Mouse (Mus musculus): ENCODE results near the gene Dnah5. TPM values are rescaled to one million over a fixed set of nuclear protein-coding genes. Genes with fewer than 3 reads are reported as not detected.

Dnah5 gene
- total and polyA plus RNA-seq, 3 experiments: 0.03 to 0.18 TPM; not detected in 1

GRCm38 (mm10) chr15:28310516-28310915 lies 107.0 kb downstream of the Dnah5 start:
- TF ChIP-seq EP300 (IDR thresholded peaks at IDR 0.05; ENCODE audit: insufficient read depth, low read depth, low read length) (no peak), CTCF (IDR thresholded peaks at IDR 0.05) (no peak), POLR2A (IDR thresholded peaks at IDR 0.05; ENCODE audit: insufficient read depth, low read depth, low read length) (no peak)
- no peaks in the 10 kb centered on the region for H3K79me2 ChIP-seq (replicated peaks; ENCODE audit: control insufficient read depth, insufficient read depth, low read length)
- whole genome bisulfite sequencing: 43% methylated on average over 4 of the region's 4 CpGs
- no peak overlapping the region for H3K9ac ChIP-seq (ENCODE audit: low read depth, low read length)
- DNase-seq: no peak
- H3K27ac ChIP-seq: no peak overlapping the region
- intact Hi-C loops (cut with DNase I): no loop called here
- H3K27me3 ChIP-seq (ENCODE audit: control insufficient read depth, insufficient read depth, low read length): no peaks in the 10 kb centered on the region
- H3K4me3 ChIP-seq: no peak overlapping the region
- H3K4me1 ChIP-seq (ENCODE audit: control insufficient read depth, insufficient read depth, low read length): no peaks in the 10 kb centered on the region
- no peaks in the 10 kb centered on the region for H3K36me3 ChIP-seq (ENCODE audit: control insufficient read depth, insufficient read depth, low read length)

GRCm38 (mm10) chr15:28313451-28313850 lies 109.9 kb downstream of the Dnah5 start:
- H3K27me3 ChIP-seq (ENCODE audit: control insufficient read depth, insufficient read depth, low read length): no peaks in the 10 kb centered on the region
- H3K36me3 ChIP-seq (ENCODE audit: control insufficient read depth, insufficient read depth, low read length): no peaks in the 10 kb centered on the region
- H3K79me2 ChIP-seq (replicated peaks; ENCODE audit: control insufficient read depth, insufficient read depth, low read length): no peaks in the 10 kb centered on the region
- H3K27ac ChIP-seq: no peak overlapping the region
- H3K9ac ChIP-seq (ENCODE audit: low read depth, low read length): no peak overlapping the region
- WGBS: 71% methylated on average over 14 of the region's 14 CpGs
- H3K4me3 ChIP-seq: no peak overlapping the region
- no peak for TF ChIP-seq EP300 (IDR thresholded peaks at IDR 0.05; ENCODE audit: insufficient read depth, low read depth, low read length)
- TF ChIP-seq CTCF (IDR thresholded peaks at IDR 0.05): no peak
- TF ChIP-seq POLR2A (IDR thresholded peaks at IDR 0.05; ENCODE audit: insufficient read depth, low read depth, low read length): no peak
- no peaks in the 10 kb centered on the region for H3K4me1 ChIP-seq (ENCODE audit: control insufficient read depth, insufficient read depth, low read length)
- intact Hi-C loops (cut with DNase I): no loop called here
- DNase-seq: no peak

GRCm38 (mm10) chr15:28315812-28316528 lies 112.4 kb downstream of the Dnah5 start:
- H3K9ac ChIP-seq (ENCODE audit: low read depth, low read length): no peak overlapping the region
- no peak for DNase-seq
- WGBS: 28% methylated on average over 6 of the region's 6 CpGs
- no peak overlapping the region for H3K4me3 ChIP-seq
- H3K27ac ChIP-seq: no peak overlapping the region
- H3K4me1 ChIP-seq (ENCODE audit: control insufficient read depth, insufficient read depth, low read length): no peaks in the 10 kb centered on the region
- H3K79me2 ChIP-seq (replicated peaks; ENCODE audit: control insufficient read depth, insufficient read depth, low read length): no peaks in the 10 kb centered on the region
- H3K36me3 ChIP-seq (ENCODE audit: control insufficient read depth, insufficient read depth, low read length): no peaks in the 10 kb centered on the region
- TF ChIP-seq CTCF (IDR thresholded peaks at IDR 0.05): peak; percentile 81
- no peak for TF ChIP-seq EP300 (IDR thresholded peaks at IDR 0.05; ENCODE audit: insufficient read depth, low read depth, low read length)
- no peaks in the 10 kb centered on the region for H3K27me3 ChIP-seq (ENCODE audit: control insufficient read depth, insufficient read depth, low read length)
- intact Hi-C loops (cut with DNase I): no loop called here

GRCm38 (mm10) chr15:28322533-28322932 lies 119.0 kb downstream of the Dnah5 start:
- no peaks in the 10 kb centered on the region for H3K4me1 ChIP-seq (ENCODE audit: control insufficient read depth, insufficient read depth, low read length)
- no peaks in the 10 kb centered on the region for H3K36me3 ChIP-seq (ENCODE audit: control insufficient read depth, insufficient read depth, low read length)
- 76% methylated on average over 7 of the region's 7 CpGs for WGBS
- intact Hi-C loops (cut with DNase I): no loop called here
- no peak overlapping the region for H3K27ac ChIP-seq
- H3K4me3 ChIP-seq: no peak overlapping the region
- no peaks in the 10 kb centered on the region for H3K79me2 ChIP-seq (replicated peaks; ENCODE audit: control insufficient read depth, insufficient read depth, low read length)
- no peaks in the 10 kb centered on the region for H3K27me3 ChIP-seq (ENCODE audit: control insufficient read depth, insufficient read depth, low read length)
- no peak for TF ChIP-seq CTCF (IDR thresholded peaks at IDR 0.05)
- H3K9ac ChIP-seq (ENCODE audit: low read depth, low read length): no peak overlapping the region
- DNase-seq: no peak

- intact Hi-C loops (cut with DNase I): no loop called here
- H3K27ac ChIP-seq: no peak overlapping the region
- no peaks in the 10 kb centered on the region for H3K27me3 ChIP-seq (ENCODE audit: control insufficient read depth, insufficient read depth, low read length)
- WGBS: 78% methylated on average over 7 of the region's 7 CpGs
- H3K36me3 ChIP-seq (ENCODE audit: control insufficient read depth, insufficient read depth, low read length): no peaks in the 10 kb centered on the region
- TF ChIP-seq CTCF (IDR thresholded peaks at IDR 0.05) (no peak), POLR2A (IDR thresholded peaks at IDR 0.05; ENCODE audit: insufficient read depth, low read depth, low read length) (no peak), EP300 (IDR thresholded peaks at IDR 0.05; ENCODE audit: insufficient read depth, low read depth, low read length) (no peak)
- H3K4me3 ChIP-seq: no peak overlapping the region
- no peak for DNase-seq
- H3K4me1 ChIP-seq (ENCODE audit: control insufficient read depth, insufficient read depth, low read length): no peaks in the 10 kb centered on the region
- no peaks in the 10 kb centered on the region for H3K79me2 ChIP-seq (replicated peaks; ENCODE audit: control insufficient read depth, insufficient read depth, low read length)
- H3K9ac ChIP-seq (ENCODE audit: low read depth, low read length): no peak overlapping the region
Measured at GRCm38 (mm10) chr15:28326985-28327384, 123.4 kb downstream of the Dnah5 start.

GRCm38 (mm10) chr15:28327441-28327840 lies 123.9 kb downstream of the Dnah5 start:
- Histone ChIP-seq H3K4me3 (no peak overlapping the region), H3K4me1 (ENCODE audit: control insufficient read depth, insufficient read depth, low read length) (no peaks in the 10 kb centered on the region), H3K36me3 (ENCODE audit: control insufficient read depth, insufficient read depth, low read length) (no peaks in the 10 kb centered on the region), H3K79me2 (replicated peaks; ENCODE audit: control insufficient read depth, insufficient read depth, low read length) (no peaks in the 10 kb centered on the region), H3K9ac (ENCODE audit: low read depth, low read length) (no peak overlapping the region), H3K27me3 (ENCODE audit: control insufficient read depth, insufficient read depth, low read length) (no peaks in the 10 kb centered on the region), H3K27ac (no peak overlapping the region)
- intact Hi-C loops (cut with DNase I): no loop called here
- 73% methylated on average over 9 of the region's 9 CpGs for WGBS
- DNase-seq: no peak
- TF ChIP-seq EP300 (IDR thresholded peaks at IDR 0.05; ENCODE audit: insufficient read depth, low read depth, low read length) (no peak), POLR2A (IDR thresholded peaks at IDR 0.05; ENCODE audit: insufficient read depth, low read depth, low read length) (no peak), CTCF (IDR thresholded peaks at IDR 0.05) (no peak)
